Mouse (Mus musculus): ENCODE measurements around the gene Olfr124. TPM values are rescaled to one million over a fixed set of nuclear protein-coding genes. Genes with fewer than 3 reads are reported as not detected.

The Olfr124 gene
- not detected for polyA plus RNA-seq (2017; shearing (Covaris generic))

- ATAC-seq, result no peak
Measured at GRCm38 (mm10) chr17:37799588-37799987, at the start of gene Olfr124. Gene Olfr124 (plus strand): TSS chr17:37799888.

- no peak for ATAC-seq
Measured at GRCm38 (mm10) chr17:37768307-37768706, 31.4 kb upstream of the Olfr124 start, which contains the start of gene Olfr122. Gene Olfr122 (plus strand): TSS chr17:37768607.

DNA sequence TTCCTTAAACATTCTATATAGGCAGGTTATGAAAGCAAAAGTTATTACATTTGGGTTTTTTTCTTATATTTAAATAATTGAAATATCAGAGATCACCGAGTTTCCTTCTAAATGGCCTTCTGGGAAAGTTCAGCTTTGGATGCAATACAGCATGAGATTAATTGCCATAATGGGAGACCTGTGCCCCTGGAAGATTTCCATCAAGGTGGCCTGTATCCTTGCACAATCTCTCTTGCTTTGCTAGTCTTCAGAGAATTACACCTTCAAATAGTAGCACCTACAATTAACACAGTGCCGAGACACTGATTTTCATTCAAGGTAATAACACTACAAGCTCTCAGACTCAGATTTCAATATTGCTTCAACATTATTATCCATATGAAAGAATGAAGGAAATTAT, 6.5 kb upstream of the Olfr124 start, which contains the start of gene Olfr123:
Gene Olfr123 (plus strand): TSS at position 301 of the 400 bp plus-strand sequence.
- ATAC-seq, result no peak

DNA sequence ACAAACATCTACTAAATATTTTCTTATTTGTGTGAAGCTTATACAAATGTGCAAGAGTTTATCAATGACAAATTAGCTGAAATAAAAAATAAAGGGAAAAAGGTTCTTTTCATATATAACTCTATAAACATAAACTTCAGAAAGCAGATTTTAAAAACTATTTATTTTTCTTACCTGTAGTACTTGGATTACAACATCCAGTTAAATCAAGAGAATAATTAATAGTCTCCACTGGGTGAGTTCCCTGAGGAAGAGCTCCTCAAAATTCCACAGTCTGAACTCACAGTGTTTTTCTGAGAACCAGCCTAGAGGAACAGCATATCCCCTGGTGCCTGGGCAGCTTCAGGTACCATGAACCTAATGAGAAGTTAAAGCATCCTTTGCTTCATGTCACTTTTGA, 33.0 kb downstream of the Olfr124 start, which contains the start of gene Olfr125:
Gene Olfr125 (plus strand): TSS at position 301 of the 400 bp plus-strand sequence.
- ATAC-seq, result no peak

GRCm38 (mm10) chr17:37847183-37847582, 47.5 kb downstream of the Olfr124 start, which contains the start of gene Olfr126:
Gene Olfr126 (plus strand): TSS chr17:37847483.
- ATAC-seq, result no peak

Other genes starting within 250 kb of the Olfr124 start
- gene Olfr112, start 230.4 kb upstream of the Olfr124 start, polyA plus RNA-seq (2017; shearing (Covaris generic)), result not detected
- not detected for gene Olfr113, start 222.2 kb upstream of the Olfr124 start, polyA plus RNA-seq (2017; shearing (Covaris generic))
- gene Olfr114, start 207.1 kb upstream of the Olfr124 start, polyA plus RNA-seq (2017; shearing (Covaris generic)), result not detected
- gene Olfr115, start 172.8 kb upstream of the Olfr124 start, polyA plus RNA-seq (2017; shearing (Covaris generic)), result under 1 TPM in 1 of 2 experiments, not detected in 1; 0.37 TPM
- gene Olfr116, start 172.7 kb upstream of the Olfr124 start, polyA plus RNA-seq (2017; shearing (Covaris generic)), result not detected
- not detected for gene Olfr117, start 136.1 kb upstream of the Olfr124 start, polyA plus RNA-seq (2017; shearing (Covaris generic))
- under 1 TPM; 0.27 to 0.49 TPM for gene Olfr118, start 132.9 kb upstream of the Olfr124 start, polyA plus RNA-seq (2017; shearing (Covaris generic))
- gene Olfr119, start 103.3 kb upstream of the Olfr124 start, polyA plus RNA-seq (2017; shearing (Covaris generic)), result not detected
- not detected for gene Olfr120, start 78.1 kb upstream of the Olfr124 start, polyA plus RNA-seq (2017; shearing (Covaris generic))
- gene Olfr121, start 51.0 kb upstream of the Olfr124 start, polyA plus RNA-seq (2017; shearing (Covaris generic)), result not detected
- not detected for gene Olfr122, start 31.3 kb upstream of the Olfr124 start, polyA plus RNA-seq (2017; shearing (Covaris generic))
- gene Olfr123, start 6.4 kb upstream of the Olfr124 start, polyA plus RNA-seq (2017; shearing (Covaris generic)), result not detected
- not detected for gene Olfr125, start 33.1 kb downstream of the Olfr124 start, polyA plus RNA-seq (2017; shearing (Covaris generic))
- gene Olfr126, start 47.6 kb downstream of the Olfr124 start, polyA plus RNA-seq (2017; shearing (Covaris generic)), result not detected
- gene Olfr127, start 100.5 kb downstream of the Olfr124 start, polyA plus RNA-seq (2017; shearing (Covaris generic)), result not detected
- under 1 TPM in 1 of 2 experiments, not detected in 1; 0.17 TPM for gene Olfr128, start 120.7 kb downstream of the Olfr124 start, polyA plus RNA-seq (2017; shearing (Covaris generic))
- not detected for gene Olfr761, start 153.2 kb downstream of the Olfr124 start, polyA plus RNA-seq (2017; shearing (Covaris generic))